Mouse (Mus musculus) liver, adult 2 months (tissue): ENCODE results near the gene Mertk.

Source experiments
- CTCF ChIP-seq: fragments of 200-500 bp; IDR thresholded peaks from 2 replicates; pipeline ENCODE4 v1.5.1; 2011; ENCODE audit warnings: low read depth, low read length, control low read depth
- POLR2A ChIP-seq: fragments of 200-500 bp; IDR thresholded peaks from 2 replicates; pipeline ENCODE4 v1.6.1; 2011; ENCODE audit warnings: low read length, control low read depth; ENCODE audit not compliant: insufficient read depth; ENCODE audit errors: extremely low read depth

DNA sequence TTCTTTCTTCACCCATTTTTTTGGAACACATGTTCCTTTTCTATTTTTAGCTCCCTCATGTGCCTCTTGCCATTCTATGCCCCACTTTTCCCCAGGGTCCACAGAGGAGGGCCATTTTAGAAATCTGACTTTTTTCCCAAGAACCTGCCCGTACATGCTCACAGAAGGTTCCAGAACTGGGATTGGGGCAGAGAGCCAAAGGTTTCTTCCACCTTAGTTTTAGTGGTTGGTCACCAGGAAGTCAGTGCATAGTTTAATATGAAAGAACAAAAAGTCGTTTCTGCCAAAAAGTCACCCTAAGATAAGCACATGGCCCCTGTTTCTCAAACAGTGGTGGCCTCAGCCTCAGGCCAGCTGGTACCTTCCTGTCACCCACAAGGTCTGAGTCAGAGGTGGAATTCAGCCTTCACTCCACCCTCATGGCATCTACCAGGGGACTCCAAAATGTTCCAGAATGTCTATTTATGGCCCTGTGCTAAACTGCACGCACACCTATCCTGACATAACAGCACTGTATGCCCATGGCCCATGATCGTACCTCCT lies 56.5 kb downstream of the Mertk start:
- TF ChIP-seq POLR2A (no peak), CTCF (no peak)
